Mouse (Mus musculus) intestine, embryonic 14.5 days (tissue): ENCODE data around the gene Mfsd6l. TPM values are rescaled to one million over a fixed set of nuclear protein-coding genes. Genes with fewer than 3 reads are reported as not detected.
A peak's percentile ranks its signal among the peaks of the same experiment; 100 is the strongest.

Experiments used
- ATAC-seq: fragments of 200-750 bp; cut with Nextera tagmentation; replicated peaks from 2 replicates; pipeline ENCODE4 v1.8.0; 2017; ENCODE audit warnings: low read depth, moderate number of reproducible peaks, moderate TSS enrichment, moderate library complexity; ENCODE audit not compliant: low FRiP score, low TSS enrichment
- DNase-seq: peaks from one replicate; pipeline ENCODE4 v3.0.0-alpha.2; 2018; ENCODE audit warnings: low spot score
- H3K27ac ChIP-seq: fragments of 300-500 bp; sonication (generic); 2 replicates; pipeline ENCODE4 v1.5.1; 2014; ENCODE audit warnings: low read depth, mild to moderate bottlenecking, control low read depth
- H3K27me3 ChIP-seq: fragments of 300-500 bp; sonication (generic); replicated peaks from 2 replicates; pipeline ENCODE4 v1.6.1; 2014; ENCODE audit warnings: low read length, control low read depth; ENCODE audit not compliant: control insufficient read depth, insufficient read depth
- H3K36me3 ChIP-seq: fragments of 300-500 bp; sonication (generic); 2 replicates; pipeline ENCODE4 v1.6.1; 2014; ENCODE audit warnings: low read length, control low read depth; ENCODE audit not compliant: control insufficient read depth, insufficient read depth
- H3K4me1 ChIP-seq: fragments of 300-500 bp; sonication (generic); replicated peaks from 2 replicates; pipeline ENCODE4 v1.6.1; 2014; ENCODE audit warnings: low read length, control low read depth, mixed read lengths; ENCODE audit not compliant: control insufficient read depth, insufficient read depth
- H3K4me2 ChIP-seq: fragments of 300-500 bp; sonication (generic); 2 replicates; pipeline ENCODE4 v1.6.1; 2014; ENCODE audit warnings: low read length
- H3K4me3 ChIP-seq: fragments of 300-500 bp; sonication (generic); 2 replicates; pipeline ENCODE4 v1.5.1; 2014; ENCODE audit warnings: low read depth, low read length, control low read depth, mixed read lengths
- H3K9ac ChIP-seq: fragments of 300-500 bp; sonication (generic); 2 replicates; pipeline ENCODE4 v1.6.1; 2014; ENCODE audit warnings: mild to moderate bottlenecking, low read length
- H3K9me3 ChIP-seq: fragments of 300-500 bp; sonication (generic); 2 replicates; pipeline ENCODE4 v1.6.1; 2016; ENCODE audit warnings: low read length, control low read depth; ENCODE audit not compliant: control insufficient read depth
- WGBS: fragments of 180-500 bp; shearing (Covaris S2); extraction: QIAGEN DNeasy Blood & Tissue Kit; methylation state at CpG from one replicate; pipeline ENCODE4 v1.1.7; 2014; 5-methylcytosine and 5-hydroxymethylcytosine counted together
- polyA plus RNA-seq: library from polyadenylated mRNA; unstranded; fragments of >200 nt; fragmentation: Nextera tagmentation; extraction: Ambion mirVana; gene quantifications from 2 replicates; pipeline ENCODE4 v1.2.1, GENCODE M21; 2014

Mfsd6l gene
- 1.7 and 2.2 TPM in 2 replicates for polyA plus RNA-seq

DNA sequence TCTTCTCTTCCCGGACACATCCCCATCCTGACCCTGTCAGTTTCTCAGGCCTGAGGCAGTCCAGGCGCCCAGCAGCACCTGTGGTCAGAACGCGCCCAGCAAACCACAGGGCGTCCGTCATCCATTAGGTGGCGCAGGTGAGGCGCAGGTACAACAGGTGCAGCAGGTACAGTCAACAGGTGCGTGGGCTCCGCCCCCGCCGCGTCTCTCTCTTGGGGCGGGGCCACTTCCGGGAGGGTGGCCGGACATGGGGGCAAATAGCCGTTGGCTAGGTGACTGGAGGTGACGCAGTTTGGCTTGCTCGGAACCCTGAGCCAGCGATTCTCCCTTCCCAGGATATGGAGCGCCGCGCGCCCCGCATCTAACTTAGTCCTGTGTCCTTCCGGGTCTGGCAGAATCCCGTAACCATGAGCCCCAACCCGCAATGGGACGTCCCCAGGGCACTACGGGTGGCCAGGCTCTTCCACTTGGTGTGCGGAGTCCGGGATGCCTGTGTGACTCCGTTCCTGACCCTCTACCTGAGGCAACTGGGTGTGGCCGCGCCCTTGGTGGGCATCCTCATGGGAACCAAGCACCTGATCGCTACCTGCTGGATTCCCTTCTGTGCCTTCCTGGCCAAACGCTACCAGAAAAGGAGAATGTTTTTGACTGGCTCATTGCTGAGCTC is at the start of gene Mfsd6l:
Gene Mfsd6l (plus strand): TSS at position 269 of the 667 bp plus-strand sequence.
- H3K9ac ChIP-seq = 0 out of 2 replicates have a peak within 1 kb of the TSS, but pooled peaks have one; percentile 15
- DNase-seq = peak; percentile 85
- 8% methylated on average over 37 of the region's 37 CpGs for WGBS

DNA sequence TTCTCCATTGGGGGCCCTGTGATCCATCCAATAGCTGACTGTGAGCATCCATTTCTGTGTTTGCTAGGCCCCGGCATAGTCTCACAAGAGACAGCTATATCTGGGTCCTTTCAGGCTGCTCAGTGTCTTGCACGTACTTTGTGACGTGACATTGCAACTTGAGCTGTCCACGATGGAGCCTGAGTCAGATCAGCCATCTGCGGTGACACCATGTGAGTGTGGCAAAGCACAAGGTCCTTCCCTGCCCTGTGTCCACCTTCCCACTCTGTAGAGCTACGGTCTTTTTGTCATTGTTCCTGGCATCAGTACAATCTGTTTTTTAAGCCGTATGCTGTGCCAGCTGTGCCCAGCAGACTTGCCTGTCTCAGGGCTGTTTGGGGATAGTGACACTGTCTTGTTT is 48.7 kb upstream of the Mfsd6l start:
- DNase-seq (no peak), ATAC-seq (no peak)
- 89% methylated on average over 7 of the region's 7 CpGs for WGBS

More for the DNA sequence above, at the start of gene Mfsd6l:
- peak within 1 kb of the TSS; percentile 31 for H3K4me3 ChIP-seq
- peak; percentile 80 for ATAC-seq
- no peaks in the 10 kb centered on the region for H3K9me3 ChIP-seq
- H3K27me3 ChIP-seq = no peaks in the 10 kb centered on the region
- no peak within 1 kb of the TSS for H3K27ac ChIP-seq
- H3K36me3 ChIP-seq = no peaks in the 10 kb centered on the region
- no peaks in the 10 kb centered on the region for H3K4me1 ChIP-seq
- H3K4me2 ChIP-seq = peak within 1 kb of the TSS; percentile 44

DNA sequence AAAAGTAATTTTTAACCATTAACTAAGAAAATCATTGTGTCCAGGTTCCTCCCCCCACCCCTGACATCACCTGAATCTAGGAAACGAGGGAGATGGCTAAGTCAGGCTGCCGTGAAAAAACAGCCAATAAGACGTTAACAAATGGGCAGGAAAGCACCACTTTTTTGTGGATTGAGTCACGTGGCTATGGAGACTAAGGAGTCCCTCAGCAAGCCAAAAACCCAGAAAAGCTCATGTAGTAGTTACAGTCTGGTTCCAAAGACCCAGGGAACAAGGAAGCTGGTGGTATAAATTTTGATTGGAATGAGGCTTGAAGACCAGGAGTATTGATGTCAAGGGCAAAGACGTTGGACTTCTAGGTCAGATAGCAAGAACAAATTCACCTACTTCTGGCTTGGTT is 47.4 kb upstream of the Mfsd6l start:
- no peaks in the 10 kb centered on the region for H3K4me1 ChIP-seq
- H3K9me3 ChIP-seq = no peaks in the 10 kb centered on the region

More for the DNA sequence above, 48.7 kb upstream of the Mfsd6l start:
- Histone ChIP-seq H3K27me3 (no peaks in the 10 kb centered on the region), H3K4me3 (no peak overlapping the region), H3K27ac (no peak overlapping the region), H3K9ac (no peak overlapping the region), H3K36me3 (no peaks in the 10 kb centered on the region), H3K4me2 (no peak overlapping the region), H3K4me1 (no peaks in the 10 kb centered on the region), H3K9me3 (no peaks in the 10 kb centered on the region)

DNA sequence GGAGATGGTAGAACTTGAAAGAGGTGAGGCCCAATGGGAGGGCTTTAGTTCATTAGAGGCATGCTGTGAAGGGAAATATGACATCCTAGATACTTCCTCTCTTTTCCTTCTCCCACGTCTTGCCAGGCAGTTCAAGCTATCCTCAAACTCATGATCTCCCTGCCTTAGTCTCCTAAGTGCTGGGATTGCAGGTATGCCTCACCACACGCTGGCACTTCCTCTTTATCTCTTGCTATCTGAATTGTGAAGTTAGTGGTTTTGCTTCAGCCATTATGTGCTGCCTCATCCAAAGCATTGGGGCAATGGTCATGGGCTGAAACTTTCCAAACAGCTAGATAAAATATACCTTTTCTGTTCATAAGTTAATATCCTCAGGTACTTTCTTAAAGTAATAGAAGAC is 46.8 kb upstream of the Mfsd6l start:
- no peaks in the 10 kb centered on the region for H3K9me3 ChIP-seq
- H3K4me2 ChIP-seq = no peak overlapping the region
- no peaks in the 10 kb centered on the region for H3K27me3 ChIP-seq
- no peak for DNase-seq
- no peak for ATAC-seq
- no peaks in the 10 kb centered on the region for H3K36me3 ChIP-seq
- no peak overlapping the region for H3K4me3 ChIP-seq
- WGBS = 50% methylated on average over 2 of the region's 2 CpGs
- no peak overlapping the region for H3K27ac ChIP-seq
- no peak overlapping the region for H3K9ac ChIP-seq
- no peaks in the 10 kb centered on the region for H3K4me1 ChIP-seq

More for the DNA sequence above, 47.4 kb upstream of the Mfsd6l start:
- Histone ChIP-seq H3K27me3 (no peaks in the 10 kb centered on the region), H3K27ac (no peak overlapping the region), H3K4me2 (no peak overlapping the region), H3K9ac (no peak overlapping the region), H3K4me3 (no peak overlapping the region), H3K36me3 (no peaks in the 10 kb centered on the region)
- WGBS = 57% methylated on average over 5 of the region's 5 CpGs
- DNase-seq (no peak), ATAC-seq (no peak)

DNA sequence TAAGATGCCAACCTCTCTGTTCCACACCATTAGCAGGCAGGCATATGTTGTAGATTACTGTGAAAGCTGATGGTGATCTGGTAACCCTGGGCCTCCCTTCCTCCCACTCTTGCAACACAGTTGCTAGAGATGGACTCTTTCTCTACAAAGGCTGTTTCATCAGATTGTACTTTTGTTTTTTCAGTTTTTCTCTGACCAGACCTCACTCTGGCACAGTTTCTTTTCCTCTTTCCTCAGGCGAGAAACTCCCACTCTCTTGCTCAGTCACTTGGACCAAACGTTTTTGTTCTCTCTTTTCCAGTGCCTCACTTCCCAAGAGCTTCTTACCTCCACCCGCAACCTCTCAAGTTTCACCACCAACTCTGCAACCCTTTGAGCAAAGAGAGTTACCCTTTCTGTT is 42.0 kb upstream of the Mfsd6l start:
- Histone ChIP-seq H3K9me3 (no peaks in the 10 kb centered on the region), H3K36me3 (no peaks in the 10 kb centered on the region), H3K4me3 (no peak overlapping the region), H3K4me1 (no peaks in the 10 kb centered on the region), H3K9ac (no peak overlapping the region), H3K27me3 (no peaks in the 10 kb centered on the region), H3K27ac (no peak overlapping the region), H3K4me2 (no peak overlapping the region)
- no peak for DNase-seq
- WGBS = 44% methylated on average over 3 of the region's 3 CpGs
- ATAC-seq = no peak

DNA sequence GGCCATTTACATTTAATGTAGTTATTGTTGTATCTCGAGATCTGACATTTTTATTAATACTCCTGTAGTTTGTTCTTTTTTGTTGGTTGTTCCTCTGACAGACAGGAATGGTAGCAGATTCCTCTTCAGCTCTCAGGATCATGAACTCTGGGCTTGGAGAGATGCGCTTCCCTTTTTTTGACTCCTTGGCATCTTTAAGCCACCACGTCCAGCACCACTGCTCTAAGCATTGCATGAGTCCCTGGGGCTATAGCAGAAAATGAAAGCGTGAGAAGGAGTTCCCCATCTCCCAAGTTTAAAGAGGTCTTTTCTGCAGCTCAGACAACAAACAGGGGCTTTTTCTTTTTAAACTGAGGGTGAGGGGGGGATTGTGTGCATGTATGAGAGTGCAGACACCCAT is 36.6 kb upstream of the Mfsd6l start:
- Histone ChIP-seq H3K4me1 (no peaks in the 10 kb centered on the region), H3K27ac (no peak overlapping the region), H3K27me3 (no peaks in the 10 kb centered on the region), H3K4me2 (no peak overlapping the region), H3K36me3 (no peaks in the 10 kb centered on the region), H3K9ac (no peak overlapping the region), H3K9me3 (peaks cover 3% of the 10 kb centered on the region; the same call in 1 of the 2 replicates), H3K4me3 (no peak overlapping the region)
- WGBS = 88% methylated on average over 4 of the region's 4 CpGs
- no peak for ATAC-seq
- no peak for DNase-seq

DNA sequence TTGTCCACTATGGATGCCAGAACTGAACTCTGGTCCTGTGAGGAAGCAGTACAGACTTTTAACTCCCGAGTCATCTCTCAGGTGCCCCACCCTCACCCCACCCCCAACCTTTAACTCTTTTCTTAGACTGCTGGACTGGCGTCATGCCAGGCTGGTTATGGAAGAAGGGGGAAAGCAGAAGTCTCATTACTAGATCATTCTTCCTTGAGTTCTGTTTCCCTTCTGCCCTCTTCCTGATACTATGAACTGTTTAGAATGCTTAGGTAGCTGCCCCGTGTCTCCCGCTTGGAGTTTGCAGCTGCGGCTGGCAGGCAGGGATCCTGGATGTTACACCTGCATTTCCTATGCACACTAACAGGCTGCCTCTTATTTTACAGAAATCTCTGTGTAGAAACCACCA is 36.2 kb upstream of the Mfsd6l start:
- Histone ChIP-seq H3K4me2 (no peak overlapping the region), H3K36me3 (no peaks in the 10 kb centered on the region)
- 82% methylated on average over 5 of the region's 5 CpGs for WGBS

DNA sequence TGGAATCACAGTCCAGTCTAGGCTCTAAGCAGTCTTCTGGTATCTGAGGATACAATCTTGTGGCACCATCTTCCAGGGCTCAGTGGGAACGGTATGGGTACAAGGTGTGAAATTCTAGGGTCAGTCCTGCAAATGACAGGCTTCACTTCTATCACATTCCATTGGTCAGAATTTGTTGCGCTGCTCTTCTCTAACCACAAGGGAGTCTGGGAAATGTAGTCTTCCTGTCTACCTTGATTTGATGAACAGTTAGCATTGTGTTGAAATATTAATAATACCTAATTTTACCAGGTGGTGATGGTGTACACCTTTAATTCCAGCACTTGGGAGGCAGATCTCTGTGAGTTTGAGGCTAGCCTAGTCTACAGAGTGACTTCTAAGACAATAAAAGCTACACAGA is 35.5 kb upstream of the Mfsd6l start:
- Histone ChIP-seq H3K4me3 (no peak overlapping the region), H3K4me2 (no peak overlapping the region), H3K36me3 (no peaks in the 10 kb centered on the region), H3K9ac (no peak overlapping the region), H3K27ac (no peak overlapping the region), H3K4me1 (no peaks in the 10 kb centered on the region), H3K27me3 (no peaks in the 10 kb centered on the region), H3K9me3 (peaks cover 3% of the 10 kb centered on the region; the same call in 1 of the 2 replicates)
- ATAC-seq (no peak), DNase-seq (no peak)
- 78% methylated on average over 2 of the region's 2 CpGs for WGBS

More for the DNA sequence above, 36.2 kb upstream of the Mfsd6l start:
- Histone ChIP-seq H3K27me3 (no peaks in the 10 kb centered on the region), H3K27ac (no peak overlapping the region), H3K9ac (no peak overlapping the region), H3K4me3 (no peak overlapping the region), H3K4me1 (no peaks in the 10 kb centered on the region), H3K9me3 (peaks cover 3% of the 10 kb centered on the region; the same call in 1 of the 2 replicates)
- DNase-seq = no peak
- ATAC-seq = no peak

DNA sequence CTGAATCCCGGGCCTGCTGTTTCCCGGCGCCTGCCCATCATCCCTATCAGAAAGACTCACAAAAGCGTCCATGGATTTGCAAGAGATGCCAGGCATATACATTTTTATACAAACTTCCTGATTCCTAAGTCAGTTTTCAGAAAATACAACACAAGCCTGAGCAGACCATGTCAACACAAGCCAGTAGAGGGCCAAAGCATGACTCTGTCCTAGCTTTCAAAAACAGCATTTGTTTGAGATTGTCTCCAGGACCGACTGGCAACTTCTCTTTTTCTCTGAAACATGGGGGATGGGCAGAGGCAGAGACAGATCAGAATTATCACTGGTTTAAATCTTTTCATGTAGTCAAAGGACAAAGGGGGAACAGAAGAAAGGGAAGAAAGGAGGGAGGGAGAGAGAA is 34.6 kb upstream of the Mfsd6l start:
- DNase-seq (no peak), ATAC-seq (no peak)
- H3K9ac ChIP-seq = no peak overlapping the region
- no peaks in the 10 kb centered on the region for H3K4me1 ChIP-seq
- no peak overlapping the region for H3K4me3 ChIP-seq
- no peak overlapping the region for H3K4me2 ChIP-seq
- H3K9me3 ChIP-seq = peaks cover 3% of the 10 kb centered on the region; the same call in 1 of the 2 replicates
- H3K27me3 ChIP-seq = no peaks in the 10 kb centered on the region
- 79% methylated on average over 5 of the region's 5 CpGs for WGBS
- no peak overlapping the region for H3K27ac ChIP-seq
- no peaks in the 10 kb centered on the region for H3K36me3 ChIP-seq
